Mouse (Mus musculus): ENCODE measurements around the gene Sik3.

DNA sequence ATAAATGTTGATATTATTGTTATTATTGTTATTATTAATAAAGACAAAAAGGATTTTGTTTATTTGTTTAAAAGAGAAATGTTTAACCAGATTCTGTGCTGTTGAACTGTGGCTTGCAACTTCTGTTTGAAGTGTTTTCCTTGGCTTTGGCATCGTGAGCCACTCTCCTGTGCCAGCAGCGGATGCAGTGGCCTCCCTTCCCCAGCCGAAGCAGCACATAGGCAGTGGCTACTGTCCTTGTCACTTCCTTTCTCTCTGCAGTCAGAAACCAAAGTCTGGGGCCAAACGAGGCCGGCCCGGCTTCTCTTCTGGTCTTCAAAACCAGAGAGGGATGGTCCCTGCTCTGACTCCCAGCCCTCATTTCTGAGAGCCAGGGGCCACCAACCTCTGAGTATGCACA is 210.5 kb downstream of the Sik3 start:
- TF ChIP-seq CTCF (IDR thresholded peaks at IDR 0.05; ENCODE audit: low read depth, low read length) = no peak
- TF ChIP-seq POLR2A (IDR thresholded peaks at IDR 0.05; ENCODE audit: extremely low read depth, insufficient read depth, low read length) = no peak
